Mouse (Mus musculus): ENCODE data around the gene Nrxn2.

Nrxn2 gene

DNA sequence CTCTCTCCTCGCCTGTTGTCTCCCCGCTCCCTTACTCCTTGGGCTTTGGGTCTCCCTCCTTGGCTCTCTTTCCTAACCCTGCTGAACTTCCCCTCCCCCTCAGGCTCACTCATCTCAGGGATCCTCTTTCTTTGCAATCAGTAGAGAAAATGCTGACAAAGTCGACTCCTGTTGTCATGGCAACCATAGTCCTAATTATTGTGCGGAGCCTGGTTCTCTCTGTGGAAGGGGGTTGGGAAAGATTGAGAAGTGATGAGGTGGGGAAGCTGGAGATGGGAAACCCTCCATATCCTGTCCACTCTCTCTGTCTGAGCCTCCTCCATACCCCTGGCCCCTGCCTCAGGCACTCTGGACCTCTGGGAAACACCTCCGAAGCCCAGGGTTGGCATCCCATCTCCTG is 100.1 kb downstream of the Nrxn2 start:
- DNase-seq (ENCODE audit: low read depth), result no peak

DNA sequence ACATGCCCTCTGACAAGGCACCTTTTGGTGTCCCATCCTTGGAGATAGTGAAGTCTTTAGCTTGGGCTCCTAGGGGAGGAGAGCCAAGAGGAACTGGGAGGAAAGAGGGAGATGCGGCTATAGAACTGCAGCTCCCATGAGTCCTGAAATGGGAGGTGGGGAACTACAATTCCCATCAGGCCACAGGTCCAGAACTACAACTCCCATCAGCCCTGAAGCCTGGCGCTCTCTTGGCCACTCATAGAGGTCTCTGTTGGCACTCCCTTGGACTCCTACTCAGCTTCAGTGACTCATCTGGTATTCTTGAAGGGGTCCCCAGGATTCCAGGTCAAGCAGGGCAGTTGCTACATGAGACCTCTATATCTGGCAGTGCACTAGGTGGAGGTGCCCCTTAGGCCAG is 101.0 kb downstream of the Nrxn2 start:
- DNase-seq (ENCODE audit: low read depth), result peak; percentile 38

DNA sequence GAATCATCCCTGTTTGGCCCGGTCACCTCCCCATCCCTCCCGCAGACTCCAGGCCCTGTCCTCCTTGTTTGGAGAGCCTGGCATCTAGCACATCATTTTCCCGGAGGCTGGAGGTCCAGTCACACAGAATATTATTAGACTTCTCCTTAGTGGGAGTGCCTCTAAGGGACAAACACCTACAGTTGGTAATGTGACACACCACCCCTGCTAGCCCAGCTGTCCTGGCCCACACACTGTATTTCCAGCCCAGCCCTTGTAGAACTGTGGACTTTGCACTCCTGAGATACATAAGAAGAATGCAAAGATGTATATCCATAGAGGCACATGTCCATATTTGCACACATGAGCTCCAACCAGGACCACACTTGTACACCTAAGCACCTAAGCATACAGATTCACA is 103.1 kb downstream of the Nrxn2 start:
- DNase-seq (ENCODE audit: low read depth), result no peak

DNA sequence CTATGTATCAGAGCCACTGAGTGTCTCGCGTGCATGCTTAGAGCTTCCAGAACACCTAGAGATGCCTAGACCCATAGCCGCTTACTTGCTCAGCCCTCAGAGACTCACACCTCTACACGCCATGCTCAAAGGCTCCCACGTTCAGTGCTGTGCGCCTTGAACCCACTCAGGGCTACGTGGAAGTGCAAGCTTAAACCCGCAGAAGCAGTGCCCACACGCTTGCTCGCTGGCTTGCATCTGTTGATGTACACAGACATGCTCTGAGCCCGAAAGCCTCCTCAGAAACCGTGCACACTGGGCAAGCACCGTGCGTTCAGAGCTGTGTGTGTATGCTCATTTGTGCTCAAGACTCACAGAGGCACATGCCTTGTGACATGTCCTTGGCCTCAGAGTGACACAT is 103.8 kb downstream of the Nrxn2 start:
- DNase-seq (ENCODE audit: low read depth), result no peak

DNA sequence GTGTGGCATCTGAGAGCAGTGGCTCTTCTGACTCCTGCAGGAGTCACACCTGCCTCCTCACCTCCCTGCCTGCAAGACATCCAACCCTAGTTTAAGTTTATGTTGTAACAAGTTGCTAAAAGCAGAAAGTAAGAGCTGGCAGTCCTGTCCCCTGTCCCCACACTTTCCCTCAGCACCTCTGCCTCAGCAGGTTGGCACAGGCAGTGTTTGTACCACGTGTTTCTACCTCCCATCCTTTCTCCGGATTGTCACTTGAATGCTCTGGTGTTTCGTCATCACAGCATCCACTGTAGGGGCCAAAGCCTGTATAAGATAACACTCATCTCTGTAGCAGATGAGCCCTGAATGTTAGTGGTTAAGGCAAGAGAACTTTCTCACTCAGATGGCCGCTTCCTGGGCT is 106.5 kb downstream of the Nrxn2 start:
- DNase-seq (ENCODE audit: low read depth), result no peak

DNA sequence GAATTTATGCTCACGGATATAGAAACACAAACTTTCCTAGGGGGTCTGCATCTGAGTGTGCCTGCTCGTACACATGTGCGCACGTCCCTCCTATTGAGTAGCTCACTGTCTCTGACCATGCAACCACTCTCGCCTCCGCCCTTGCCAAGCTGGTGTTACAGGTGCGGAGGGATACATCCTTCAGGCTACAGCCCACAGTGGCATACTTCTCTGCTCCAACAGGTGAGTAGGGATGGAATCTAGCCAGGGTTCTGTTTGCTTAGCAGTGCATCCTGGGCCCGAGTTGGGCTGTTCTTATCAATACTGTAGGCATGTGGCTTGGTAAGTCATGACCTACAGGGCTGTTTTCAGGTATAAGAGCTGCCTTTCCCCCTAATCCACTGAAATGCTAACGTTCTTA is 107.5 kb downstream of the Nrxn2 start:
- no peak for DNase-seq (ENCODE audit: low read depth)

DNA sequence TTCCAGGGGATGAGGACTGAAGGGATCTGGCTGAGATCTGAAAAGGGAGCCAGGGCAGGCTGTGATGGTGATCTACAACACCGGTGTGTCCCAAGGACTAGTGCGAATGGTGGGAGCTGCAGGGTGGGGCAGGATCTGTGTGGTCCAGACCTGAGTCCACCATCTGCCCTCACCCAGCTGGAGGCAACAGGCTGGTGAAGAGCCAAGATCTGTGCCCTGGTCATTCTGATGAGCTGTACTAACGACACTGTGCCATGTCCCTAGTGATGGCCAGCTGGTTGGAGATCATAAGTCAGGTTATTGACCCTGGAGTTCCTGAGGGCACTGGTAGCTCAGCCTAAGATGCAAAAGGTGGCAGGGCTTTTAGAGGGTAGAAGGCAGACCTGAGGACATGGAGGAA is 108.9 kb downstream of the Nrxn2 start:
- DNase-seq (ENCODE audit: low read depth), result no peak

DNA sequence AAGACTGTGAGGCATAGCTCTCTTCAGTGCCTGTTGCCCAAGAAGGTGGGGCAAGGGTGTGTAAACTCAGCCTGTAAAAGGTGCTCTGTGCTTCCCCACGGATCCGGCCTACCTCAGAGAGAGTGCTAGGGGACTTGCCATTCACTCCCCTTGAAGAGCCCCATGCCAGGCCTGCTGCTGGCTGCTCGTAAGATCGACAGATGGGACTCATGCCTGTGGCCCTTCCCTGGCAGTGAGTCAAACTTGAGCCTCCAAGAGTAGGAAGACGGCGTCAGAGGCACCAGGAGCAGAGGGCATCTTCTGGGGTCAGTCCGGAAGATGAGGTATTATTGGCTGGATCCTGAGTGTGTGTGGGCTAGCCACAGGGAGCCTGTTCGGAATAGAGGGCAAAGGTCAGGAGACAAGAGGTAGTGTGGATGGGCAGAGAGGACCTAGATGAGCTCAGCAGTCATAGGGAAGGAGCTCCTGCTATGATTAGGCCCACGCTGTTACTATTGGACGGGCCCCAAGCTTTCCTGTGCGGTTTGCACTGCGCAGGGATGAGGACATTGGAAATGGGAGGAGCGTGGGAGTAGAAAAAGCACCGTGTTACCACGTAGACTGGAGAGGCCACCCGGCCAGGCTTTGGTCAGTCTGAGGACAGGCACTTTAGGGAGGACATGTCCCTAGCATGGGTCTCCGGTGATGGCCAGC is 109.5 kb downstream of the Nrxn2 start:
- no peak for DNase-seq (ENCODE audit: low read depth)

DNA sequence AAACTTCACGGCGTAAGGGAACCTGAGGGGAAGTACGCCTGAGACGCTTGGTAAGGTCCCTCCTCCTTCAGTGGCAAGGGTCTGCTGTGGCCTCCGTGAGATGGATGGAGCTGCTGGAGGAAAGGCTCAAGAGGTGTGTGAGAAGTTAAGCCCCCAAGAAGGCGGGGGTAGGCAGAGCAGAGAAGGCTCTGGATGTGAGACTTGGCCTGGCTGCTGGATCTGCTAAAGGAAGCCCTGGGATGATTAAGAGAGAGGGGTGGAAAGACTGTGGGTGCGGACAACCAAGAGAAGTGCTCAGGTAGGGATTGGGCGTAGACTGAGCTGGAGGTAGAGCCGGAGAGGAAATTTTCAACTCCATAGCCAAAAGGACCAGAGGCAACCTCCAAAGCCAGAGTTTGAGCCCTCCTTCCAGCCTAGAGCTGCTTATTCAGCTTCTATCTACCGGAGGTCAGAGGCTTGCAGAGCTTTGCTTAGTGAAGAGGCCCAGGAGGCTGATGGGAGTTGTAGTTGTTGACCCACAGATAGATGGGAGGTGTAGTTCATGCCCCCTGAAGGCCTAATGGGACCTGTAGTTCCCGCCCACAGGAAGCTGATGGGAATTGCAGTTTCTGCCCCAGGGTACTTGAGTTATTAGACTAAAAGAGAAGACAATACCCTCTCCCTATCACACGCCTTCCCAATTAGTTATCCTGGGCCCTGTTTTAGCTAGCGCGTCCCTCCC is 110.9 kb downstream of the Nrxn2 start:
- DNase-seq (ENCODE audit: low read depth), result no peak

DNA sequence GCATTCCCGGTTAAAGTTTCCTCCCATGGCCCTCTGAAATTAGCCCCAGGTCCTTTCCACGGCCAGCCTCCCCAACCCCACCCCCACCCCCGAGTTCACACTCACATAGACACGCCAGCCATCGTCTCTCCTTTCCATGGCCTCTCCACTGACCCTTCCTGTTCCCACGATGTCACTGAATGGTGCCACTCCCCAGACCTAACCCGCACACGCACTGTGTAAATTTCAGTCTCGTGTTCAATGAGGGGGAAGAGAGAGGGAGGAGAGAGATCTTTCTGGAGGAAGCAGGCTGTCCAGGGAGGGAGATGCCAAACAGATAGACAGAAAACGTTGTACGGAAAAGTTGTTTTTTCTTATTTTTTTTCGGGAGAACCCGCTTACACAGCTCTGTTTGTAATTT is 111.8 kb downstream of the Nrxn2 start:
- no peak for DNase-seq (ENCODE audit: low read depth)

DNA sequence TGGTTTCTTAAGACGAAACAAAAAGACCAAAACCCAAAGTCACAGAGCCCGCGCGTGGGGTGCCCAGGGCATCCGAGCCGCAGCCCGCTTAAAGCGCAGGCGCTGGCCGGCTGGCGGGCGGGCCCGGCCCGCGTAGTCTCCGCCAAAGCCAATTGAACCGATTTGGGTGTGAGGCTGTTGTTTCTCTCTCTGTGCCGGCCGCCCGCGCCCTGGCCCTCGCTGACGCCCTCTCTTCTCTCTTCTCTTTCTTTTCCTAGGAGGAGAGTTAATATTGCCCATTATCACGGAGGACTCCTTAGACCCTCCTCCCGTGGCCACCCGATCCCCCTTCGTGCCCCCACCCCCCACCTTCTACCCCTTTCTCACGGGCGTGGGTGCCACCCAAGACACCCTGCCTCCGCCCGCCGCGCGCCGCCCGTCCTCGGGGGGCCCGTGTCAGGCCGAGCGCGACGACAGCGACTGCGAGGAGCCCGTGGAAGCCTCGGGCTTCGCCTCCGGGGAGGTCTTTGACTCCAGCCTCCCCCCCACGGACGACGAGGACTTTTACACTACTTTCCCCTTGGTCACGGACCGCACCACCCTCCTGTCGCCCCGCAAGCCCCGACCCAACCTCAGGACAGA is 112.6 kb downstream of the Nrxn2 start:
- no peak for DNase-seq (ENCODE audit: low read depth)

DNA sequence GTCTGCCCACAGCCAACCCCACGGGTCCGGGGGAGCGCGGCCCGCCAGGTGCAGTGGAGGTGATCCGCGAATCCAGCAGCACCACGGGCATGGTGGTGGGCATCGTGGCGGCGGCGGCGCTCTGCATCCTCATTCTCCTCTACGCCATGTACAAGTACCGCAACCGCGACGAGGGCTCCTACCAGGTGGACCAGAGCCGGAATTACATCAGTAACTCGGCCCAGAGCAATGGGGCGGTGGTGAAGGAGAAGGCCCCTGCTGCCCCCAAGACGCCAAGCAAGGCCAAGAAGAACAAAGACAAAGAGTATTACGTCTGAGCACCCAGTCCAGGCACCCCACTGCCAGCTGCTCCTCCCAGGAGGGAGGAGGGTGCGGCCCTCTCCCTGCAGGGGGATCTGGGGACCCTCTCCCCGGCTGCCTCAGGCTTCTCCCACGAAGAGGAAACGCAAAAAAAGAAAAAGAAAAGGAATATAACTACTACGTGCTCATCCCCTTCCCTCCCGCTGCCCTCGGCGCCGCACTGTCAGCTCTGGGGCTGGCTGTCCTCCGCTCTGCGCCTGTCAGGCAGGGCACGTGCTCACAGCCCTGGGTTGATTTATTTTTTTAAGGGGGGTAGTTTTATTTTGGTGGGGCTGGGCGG is 113.4 kb downstream of the Nrxn2 start:
- no peak for DNase-seq (ENCODE audit: low read depth)

DNA sequence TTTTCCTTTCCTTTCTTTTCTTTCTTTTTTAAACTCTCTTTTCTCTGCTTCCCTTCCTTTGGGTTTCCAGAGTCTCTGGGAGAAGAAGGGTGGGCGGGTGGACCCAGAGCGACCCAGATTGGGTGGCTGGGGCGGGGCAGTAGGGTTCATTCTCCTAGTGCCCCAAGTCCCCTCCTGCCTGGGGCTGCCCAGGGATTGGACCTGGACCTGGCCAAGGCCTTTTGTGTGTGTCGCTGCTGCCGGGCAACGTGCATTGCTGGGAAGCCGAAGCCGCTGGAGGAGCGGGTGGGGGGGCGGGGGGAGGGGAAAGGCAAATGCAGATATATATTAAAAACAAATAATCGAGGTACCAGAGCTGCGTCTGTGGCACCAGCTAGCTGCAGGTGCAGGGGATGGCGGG is 114.1 kb downstream of the Nrxn2 start:
- no peak for DNase-seq (ENCODE audit: low read depth)

DNA sequence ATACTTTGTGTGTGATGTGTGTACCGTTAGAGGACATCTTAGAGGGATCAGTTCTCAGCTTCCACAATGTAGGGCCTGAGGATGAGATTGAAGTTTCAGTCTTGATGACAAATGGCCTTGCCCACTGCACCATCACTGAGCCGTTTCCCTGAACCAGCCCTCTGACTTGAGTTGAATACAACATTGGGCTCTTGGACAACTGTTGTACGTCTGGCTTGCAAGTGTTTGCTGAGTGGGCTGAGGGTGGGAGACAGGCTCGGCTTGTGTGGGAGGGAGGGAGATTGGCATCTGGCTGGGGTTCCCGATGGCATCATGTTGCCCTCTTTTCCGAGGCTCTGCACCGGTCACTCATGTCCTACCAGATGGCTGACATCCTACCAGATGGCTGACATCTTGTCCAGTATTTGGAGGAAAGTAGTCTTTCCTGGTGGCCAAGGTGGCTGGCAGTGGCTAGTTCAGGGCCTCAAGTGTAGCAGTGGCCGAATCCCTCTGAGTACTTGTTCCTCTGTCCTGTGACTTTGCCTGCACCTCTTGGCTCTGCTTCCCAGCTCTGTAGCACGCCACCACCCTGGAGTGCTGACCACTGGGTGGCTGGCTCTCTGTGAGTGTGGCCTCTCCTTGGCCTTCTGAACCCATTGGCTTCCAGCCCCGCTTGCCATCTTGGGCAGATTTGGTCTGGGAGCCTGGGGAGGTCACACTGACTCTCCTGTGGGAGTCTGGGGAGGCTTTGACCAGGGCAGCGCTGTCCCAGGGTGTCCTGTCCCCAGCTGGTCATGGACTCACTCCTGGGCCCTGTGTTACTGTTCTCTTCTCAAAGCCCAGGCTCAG is 115.0 kb downstream of the Nrxn2 start:
- no peak for DNase-seq (ENCODE audit: low read depth)

DNA sequence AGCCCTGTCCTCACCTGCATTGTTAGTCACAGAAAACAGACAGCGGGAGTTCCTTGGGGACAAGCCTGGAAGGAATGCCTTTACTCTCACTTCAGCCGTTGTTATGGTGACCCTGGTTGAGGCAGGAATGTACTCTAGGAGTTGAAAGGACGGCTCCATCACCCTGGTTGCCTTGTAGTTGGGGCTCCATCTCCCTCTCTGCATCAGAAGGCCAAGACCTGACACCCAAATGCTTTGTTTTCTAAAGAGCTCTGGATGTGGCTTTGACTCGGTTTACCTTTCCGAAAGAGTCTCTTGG is 115.5 kb downstream of the Nrxn2 start:
- no peak for DNase-seq (ENCODE audit: low read depth)

DNA sequence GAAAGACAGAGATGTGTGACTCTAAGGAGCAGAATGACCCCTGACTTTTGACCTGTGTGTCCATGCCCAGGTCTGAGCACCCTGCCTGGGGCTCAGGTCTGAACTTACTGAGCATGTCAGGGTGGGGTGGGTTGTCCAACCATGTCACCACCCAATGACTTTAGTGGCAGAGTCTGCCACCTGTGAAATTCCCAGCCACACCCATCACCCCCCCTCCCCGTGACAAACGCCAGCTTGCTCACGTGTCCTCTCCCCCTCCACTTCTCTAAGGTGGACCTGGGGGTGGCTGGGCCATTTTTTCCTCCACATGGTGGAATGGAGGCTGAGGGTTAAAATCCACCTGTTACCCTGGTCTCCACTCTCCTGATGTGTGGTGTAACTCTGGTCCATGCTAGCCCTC is 117.7 kb downstream of the Nrxn2 start:
- no peak for DNase-seq (ENCODE audit: low read depth)

DNA sequence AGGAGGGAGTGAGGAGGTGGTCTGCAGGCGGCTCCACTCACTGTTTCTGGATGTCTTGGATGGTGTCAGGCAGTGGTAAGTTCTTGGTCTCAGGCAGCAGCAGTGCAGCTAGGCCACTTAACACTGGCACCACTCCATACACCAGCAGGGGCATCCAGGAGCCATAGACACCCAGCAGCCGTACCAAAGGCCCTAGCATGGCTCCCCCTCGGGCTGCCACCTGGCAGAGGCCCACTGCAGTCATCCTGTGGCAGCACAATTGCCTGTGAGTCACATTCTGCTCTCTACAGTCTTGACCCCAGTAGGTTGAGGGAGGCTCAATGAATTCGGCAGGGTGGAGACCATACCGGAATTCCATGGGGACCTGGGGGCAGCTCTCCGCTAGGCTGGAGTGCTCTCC is 118.2 kb downstream of the Nrxn2 start:
- no peak for DNase-seq (ENCODE audit: low read depth)

DNA sequence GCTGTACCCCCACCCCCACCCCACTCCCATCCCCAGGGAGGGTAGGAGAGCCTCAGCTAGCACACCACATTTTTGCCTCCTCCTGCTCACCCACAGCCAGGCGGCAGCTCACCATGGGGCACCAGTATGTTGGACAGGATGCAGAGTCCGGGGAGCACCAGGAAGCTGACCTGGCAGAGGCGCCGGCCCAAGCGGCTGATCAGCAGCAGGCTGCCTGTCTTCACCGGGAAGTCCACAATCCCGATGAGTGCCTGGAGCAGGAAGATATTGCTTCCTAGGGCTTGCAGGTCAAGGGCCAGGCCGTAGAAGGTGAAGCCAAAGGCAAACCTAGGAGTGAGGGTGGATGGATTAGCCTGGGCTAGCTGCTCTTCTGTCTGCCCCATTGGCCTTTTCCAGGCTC is 119.0 kb downstream of the Nrxn2 start:
- no peak for DNase-seq (ENCODE audit: low read depth)

DNA sequence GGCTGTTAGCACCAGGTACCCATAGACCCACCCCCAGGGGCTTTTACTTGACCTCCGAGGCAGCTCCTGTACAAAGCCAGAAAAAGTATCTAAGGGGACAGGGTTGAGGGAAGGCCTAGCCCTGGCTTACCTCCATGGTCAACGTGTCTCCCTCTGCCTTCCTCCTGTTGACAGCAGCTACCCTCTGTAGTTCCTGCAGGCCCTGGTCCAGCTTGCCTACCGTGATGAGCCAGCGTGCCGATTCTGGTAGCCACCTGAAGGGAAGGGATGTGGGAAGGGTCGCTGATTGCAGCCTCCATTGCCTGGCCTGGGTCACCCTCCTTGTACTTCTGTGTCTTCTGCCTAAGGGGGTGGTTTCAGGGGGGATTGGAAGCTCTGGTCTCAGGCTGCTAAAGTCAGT is 120.0 kb downstream of the Nrxn2 start:
- no peak for DNase-seq (ENCODE audit: low read depth)

DNA sequence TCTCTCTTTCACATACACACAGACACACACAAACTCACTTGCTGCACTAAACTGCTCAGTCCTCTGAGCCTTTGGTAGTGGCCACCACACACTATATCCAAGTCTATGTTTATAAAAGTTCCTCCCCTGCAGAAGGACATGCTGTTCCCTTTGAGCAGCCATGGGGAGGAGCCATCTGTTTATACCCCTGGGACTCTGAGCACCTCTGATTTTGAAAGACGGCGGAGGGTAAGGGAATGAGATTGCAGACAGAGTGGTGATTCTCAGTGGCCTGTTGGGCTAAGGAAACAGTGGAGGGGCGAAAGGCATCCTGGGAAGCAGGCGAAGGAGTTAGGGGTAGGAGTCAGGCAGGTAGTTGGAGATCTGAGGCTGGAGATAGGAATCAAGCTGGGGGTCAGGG is 121.1 kb downstream of the Nrxn2 start:
- no peak for DNase-seq (ENCODE audit: low read depth)

DNA sequence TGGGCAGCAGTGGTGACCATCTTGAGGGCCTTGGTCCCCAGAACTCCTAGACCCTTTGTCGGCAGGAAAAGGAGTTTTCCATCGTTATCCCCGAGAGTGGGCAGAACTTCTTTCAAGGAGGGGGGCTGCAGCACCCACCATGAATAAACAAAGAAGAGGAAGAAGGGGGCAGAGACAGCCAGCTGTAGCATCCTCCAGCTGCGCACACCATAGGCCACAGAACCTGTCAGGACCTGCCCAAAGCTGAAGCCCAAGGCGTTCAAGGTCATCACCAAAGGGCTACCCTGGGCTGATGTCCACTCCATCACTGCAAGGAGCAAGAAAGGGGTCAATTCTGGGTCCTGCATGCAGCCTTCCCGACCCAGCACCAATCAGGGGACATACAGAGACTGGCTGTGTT is 121.7 kb downstream of the Nrxn2 start:
- DNase-seq (ENCODE audit: low read depth), result no peak

DNA sequence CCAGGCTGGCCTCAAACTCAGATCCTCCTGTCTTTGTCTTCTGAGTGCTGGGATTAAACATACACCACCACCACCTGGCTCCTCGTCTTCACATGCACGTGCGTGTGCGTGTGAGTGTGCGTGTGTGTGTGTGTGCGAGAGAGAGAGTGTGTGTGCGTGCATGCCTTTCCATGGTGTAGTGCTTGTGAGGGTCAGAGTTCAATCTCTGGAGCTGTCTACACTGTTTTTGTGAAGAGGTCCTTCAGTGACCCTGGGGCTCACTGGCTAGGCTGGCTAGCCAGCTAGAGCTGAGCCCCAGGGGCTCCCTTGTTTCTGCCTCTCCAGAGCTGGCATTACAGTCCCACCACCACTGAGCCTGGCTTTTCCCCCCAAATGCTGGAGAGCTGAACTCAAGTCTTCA is 123.0 kb downstream of the Nrxn2 start:
- DNase-seq (ENCODE audit: low read depth), result no peak

Measured in NIH3T3 (cell line).